Mouse (Mus musculus) left cerebral cortex, postnatal 14 days (tissue): ENCODE data around the gene Kirrel3. TPM values are rescaled to one million over a fixed set of nuclear protein-coding genes. Genes with fewer than 3 reads are reported as not detected.

Experiments
- DNase-seq, 2 experiments: peaks; one replicate each; pipeline ENCODE4 v3.0.0; 2021 to 2022; ENCODE audit warnings: low spot score in 2 of 2, mixed read lengths in 1 of 2
- intact Hi-C: fragments of 180-260 bp; cut with DNase I; formaldehyde crosslinking; loops from one replicate; pipeline ENCODE4 v1.15.1; 2025
- total RNA-seq, 2 experiments: library from RNA; stranded (reverse); gene quantifications; 2 replicates each; pipeline ENCODE4 v1.2.3; 2021

The Kirrel3 gene
- total RNA-seq, 2 experiments from 2014 or later, result 72.5 to 75.9 TPM

DNA sequence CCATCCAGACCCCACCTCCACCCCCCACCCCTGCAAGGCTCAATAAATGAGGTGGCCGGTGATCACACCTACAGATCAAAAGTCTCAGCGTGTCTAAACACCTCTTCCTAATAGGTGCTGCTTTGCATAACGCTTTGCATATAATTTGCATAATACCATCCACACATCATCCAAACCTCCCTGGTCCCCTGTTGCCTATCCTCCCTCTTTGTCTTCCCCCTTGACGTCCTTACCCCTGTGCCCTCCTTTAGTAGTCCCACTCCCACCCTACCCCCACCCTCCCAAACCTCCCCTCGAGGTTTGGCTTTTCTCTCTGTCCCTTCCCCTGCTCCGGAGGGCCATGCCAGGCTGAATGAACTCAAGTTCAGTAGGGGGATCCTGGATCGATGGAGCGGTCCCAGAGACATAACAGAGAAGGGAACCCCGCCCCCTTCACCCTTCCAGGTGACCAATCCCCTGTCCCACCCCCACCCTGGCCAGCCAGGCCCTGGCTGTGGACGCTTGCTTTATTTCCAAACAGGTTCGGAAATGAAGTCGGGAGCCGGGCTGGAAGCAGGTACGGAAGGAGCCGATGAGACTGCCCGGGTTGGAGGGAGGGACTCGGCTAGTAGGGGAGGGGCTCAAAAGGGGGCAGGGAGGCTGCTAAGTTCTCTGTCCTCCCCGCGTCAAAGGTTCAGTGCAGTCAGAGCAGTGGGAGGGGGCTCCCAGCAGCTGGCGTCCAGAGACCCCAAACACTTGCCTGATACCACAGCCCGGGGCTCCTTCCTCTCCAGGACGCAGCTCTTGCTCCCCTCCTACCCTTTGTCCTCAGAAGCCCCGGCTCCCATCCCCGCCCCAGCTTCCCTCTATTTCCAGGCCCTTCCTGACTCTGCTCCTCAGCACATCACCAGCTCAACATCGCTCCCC lies 539.1 kb downstream of the Kirrel3 start:
- intact Hi-C loops, result no loop called here

DNA sequence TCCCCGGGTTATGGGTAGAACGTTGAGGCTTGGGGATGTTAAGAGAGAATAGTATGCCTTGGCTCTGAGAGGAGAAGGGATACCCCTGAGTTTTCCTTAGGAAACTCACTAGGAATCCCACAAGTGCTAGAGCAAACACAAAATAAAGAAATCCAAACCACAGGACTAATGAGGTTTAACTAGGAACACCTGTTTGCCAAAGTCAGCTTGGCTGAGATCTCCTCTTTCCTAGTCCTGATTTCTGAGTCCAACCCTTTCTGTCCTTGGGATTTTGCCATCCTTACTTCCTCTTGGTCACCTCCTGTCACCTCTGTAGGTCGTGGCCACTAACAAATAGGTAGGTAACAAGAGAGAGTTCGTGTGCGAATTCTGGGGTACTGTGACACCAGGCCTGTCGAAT lies 540.6 kb downstream of the Kirrel3 start:
- intact Hi-C loops, result no loop called here
- no peak for DNase-seq

More for the DNA sequence above, 539.1 kb downstream of the Kirrel3 start:
- DNase-seq, result no peak

DNA sequence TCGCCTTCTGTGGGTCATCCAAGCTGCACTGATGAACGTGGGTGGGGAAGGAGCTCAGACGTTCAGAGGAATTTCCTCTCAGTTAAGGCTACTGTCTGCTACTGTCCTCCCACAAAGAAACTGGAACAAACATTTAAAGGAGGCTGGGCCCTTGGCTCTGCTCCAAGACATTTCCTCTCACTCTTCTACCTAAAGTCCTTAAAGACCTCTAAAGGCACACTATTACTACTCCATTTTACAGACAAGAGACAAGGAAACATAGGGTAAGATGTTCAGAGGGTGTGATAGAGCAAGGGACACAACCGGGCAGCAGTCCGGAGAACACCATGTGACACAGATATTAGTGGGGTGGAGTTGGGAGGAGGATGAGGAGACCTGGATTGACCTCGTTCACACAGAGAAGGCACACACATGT lies 541.2 kb downstream of the Kirrel3 start:
- DNase-seq, result peak in 1 of 2 experiments; percentile 45
- intact Hi-C loops, result no loop called here

GRCm38 (mm10) chr9:35027382-35027997 lies 541.8 kb downstream of the Kirrel3 start:
- DNase-seq, result no peak
- intact Hi-C loops, result no loop called here

DNA sequence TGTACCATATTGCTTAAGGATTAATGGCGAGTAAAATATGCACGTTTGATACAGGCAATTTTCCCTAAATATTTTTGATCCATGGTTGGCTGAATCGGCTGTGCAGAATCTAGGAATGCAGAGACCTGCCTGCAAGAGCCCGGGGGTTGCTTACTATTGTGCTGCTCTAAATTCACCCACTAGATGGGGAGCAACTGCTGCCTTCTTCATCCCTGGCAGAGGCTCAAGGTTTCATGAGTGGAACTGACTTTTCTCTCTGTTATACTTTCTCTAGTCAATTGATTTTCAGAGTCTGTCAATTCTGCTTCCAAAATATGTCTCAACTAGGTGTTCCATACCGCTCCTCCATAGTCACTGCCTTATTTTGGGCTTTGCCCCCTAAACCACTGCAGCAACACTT lies 545.1 kb downstream of the Kirrel3 start:
- intact Hi-C loops, result loop anchor here (5.0 to 10.0 kb wide), 2 partner anchors 86 to 504 kb away; partner anchors contain the start of gene St3gal4
- peak; percentile 48 to 53 for DNase-seq

DNA sequence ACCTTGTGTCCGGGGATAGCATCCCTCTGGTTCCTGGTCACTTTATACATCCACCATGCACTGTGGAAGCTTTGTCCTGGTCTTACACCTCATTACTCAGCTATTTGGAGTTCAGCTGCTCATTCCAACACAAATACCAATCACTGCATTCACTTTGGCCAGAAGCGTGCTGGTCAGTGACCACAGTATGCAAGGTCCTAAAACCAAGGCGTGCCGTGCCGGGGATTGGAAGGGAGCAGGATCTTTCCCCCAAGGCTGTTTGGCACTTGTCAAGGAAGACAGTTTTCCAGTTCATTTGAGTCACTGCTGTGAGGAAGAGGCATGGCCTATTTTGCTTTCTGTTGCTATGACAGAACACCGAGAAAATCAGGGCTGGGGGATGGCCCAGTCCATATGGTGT lies 546.8 kb downstream of the Kirrel3 start:
- DNase-seq, result no peak
- intact Hi-C loops, result loop anchor here (2.0 to 10.0 kb wide), 3 partner anchors 85 to 502 kb away; partner anchors contain the start of gene St3gal4

- intact Hi-C loops, result loop anchor here (10.0 kb wide), 1 partner anchor 500 kb away; no protein-coding TSS in a partner anchor
Measured at GRCm38 (mm10) chr9:35035074-35035473, 549.4 kb downstream of the Kirrel3 start.

GRCm38 (mm10) chr9:35038922-35039586 lies 553.4 kb downstream of the Kirrel3 start:
- intact Hi-C loops, result loop anchor here (10.0 kb wide), 1 partner anchor 496 kb away; no protein-coding TSS in a partner anchor
- DNase-seq, result peak in 1 of 2 experiments; percentile 21

More at GRCm38 (mm10) chr9:35035074-35035473, 549.4 kb downstream of the Kirrel3 start:
- no peak for DNase-seq

- intact Hi-C loops, result loop anchor here (10.0 kb wide), 1 partner anchor 495 kb away; no protein-coding TSS in a partner anchor
- DNase-seq, result no peak
Measured at GRCm38 (mm10) chr9:35039846-35040245, 554.2 kb downstream of the Kirrel3 start.

- intact Hi-C loops, result no loop called here
Measured at GRCm38 (mm10) chr9:35041493-35041892, 555.8 kb downstream of the Kirrel3 start.

GRCm38 (mm10) chr9:35043619-35044018 lies 557.9 kb downstream of the Kirrel3 start:
- intact Hi-C loops, result no loop called here

More at GRCm38 (mm10) chr9:35041493-35041892, 555.8 kb downstream of the Kirrel3 start:
- DNase-seq, result no peak

DNA sequence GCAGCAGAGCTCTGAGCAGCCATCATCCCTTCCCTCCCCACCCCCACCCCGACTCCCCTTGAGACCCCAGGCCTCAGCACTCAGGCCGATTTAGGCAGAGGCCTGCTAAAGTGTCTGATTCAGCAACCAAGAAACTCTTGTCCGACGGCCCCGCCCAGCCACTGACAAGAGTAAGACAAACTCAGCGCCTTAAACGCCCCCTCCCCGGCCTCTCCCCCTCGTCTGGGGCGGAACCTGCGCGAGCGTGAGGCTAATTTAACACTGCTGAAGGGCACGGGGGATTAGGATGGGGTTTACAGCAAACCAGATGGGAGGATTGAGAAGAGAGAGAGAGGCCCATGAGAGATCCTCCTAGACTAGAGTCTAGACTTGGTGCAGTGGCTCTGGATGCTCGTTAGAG lies 558.8 kb downstream of the Kirrel3 start:
- intact Hi-C loops, result no loop called here
- no peak for DNase-seq

More at GRCm38 (mm10) chr9:35043619-35044018, 557.9 kb downstream of the Kirrel3 start:
- no peak for DNase-seq

- intact Hi-C loops, result no loop called here
- no peak for DNase-seq
Measured at GRCm38 (mm10) chr9:35045031-35045531, 559.4 kb downstream of the Kirrel3 start.

GRCm38 (mm10) chr9:35045756-35046155 lies 560.1 kb downstream of the Kirrel3 start:
- no peak for DNase-seq
- intact Hi-C loops, result no loop called here

DNA sequence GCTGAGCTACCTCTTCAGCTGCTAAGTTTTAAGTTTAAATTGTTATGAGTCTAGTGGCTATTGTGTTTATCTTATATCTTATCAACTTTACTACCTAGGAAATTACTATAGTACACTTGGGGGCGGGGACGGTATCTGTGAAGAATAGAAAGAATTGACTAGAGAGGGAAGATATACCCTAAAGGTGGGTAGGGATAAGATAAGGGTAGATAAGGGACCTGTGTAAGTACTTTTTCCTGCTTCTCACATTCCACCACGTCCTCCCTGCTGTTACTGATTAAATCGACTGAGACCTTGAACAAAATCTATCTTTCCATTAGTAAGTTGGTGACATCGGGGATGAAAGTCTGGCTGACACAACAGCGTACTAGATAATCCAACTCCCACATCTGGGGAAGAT lies 562.8 kb downstream of the Kirrel3 start:
- DNase-seq, result peak in 1 of 2 experiments; percentile 0
- intact Hi-C loops, result no loop called here

DNA sequence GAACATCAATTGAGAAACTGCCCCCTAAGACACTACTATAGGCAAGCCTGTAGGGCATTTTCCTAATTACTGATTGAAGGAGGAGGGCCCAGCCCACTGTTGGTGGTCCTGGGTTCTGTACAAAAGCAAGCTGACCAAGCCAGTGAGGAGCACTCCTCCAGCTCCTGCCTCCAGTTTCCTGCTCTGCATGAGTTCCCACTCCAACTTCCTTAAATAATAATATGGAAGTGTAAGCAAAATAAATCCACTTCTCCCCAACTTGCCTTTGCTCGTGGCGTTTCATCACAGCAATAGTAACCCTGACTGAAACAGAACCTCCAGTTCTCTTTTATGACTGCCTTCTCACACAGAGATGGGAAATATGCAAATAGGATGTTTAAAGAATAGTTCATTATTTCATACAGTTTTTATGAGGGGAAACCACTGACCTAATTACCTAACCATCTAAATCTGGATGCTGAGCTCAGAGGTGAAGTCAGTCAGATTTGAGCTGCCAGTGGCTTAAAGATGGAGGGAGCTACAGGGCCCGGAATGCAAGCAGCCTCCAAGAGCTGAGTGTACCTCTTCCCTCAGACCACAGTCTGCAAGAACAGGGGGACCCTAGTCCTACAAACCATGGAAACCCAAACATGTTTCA lies 564.3 kb downstream of the Kirrel3 start:
- intact Hi-C loops, result no loop called here
- peak in 1 of 2 experiments; percentile 1 for DNase-seq

DNA sequence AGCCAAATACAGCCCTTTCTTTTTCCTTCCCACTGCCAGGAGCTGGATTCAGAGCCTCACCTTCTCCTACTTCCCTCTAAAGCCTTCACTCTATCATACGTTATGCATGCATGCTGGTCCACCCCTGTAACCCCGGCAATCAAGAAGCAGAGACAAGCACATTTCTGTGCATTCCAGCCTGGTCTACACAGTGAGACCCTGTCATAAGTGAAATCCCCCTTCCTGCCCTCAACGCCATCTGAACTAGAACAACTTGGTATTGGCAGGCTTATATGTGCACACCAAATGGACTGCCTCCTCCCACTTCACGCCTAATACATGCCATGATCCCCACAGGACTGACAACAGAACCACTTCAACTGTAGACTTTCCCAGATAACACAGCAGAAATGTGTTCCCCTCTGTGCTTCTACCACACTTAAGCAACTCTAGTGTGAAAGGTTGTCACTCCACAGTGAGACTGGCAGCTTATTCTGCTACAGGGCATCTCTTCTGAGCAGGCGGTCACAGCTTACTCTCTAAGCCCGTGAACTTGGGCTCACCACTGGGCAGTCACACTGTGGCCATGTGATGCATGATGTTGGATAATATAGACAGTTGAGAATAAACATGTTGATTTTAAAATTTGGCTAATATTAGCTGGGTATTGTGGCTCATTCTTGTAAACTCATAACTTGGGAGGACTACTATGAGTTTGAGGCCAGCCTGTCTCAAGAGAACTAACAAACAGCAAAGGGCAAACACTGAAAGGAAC lies 565.2 kb downstream of the Kirrel3 start:
- DNase-seq, result peak in 1 of 2 experiments; percentile 1
- intact Hi-C loops, result no loop called here

GRCm38 (mm10) chr9:35051666-35052065 lies 566.0 kb downstream of the Kirrel3 start:
- DNase-seq, result no peak

More at GRCm38 (mm10) chr9:35051666-35052065, 566.0 kb downstream of the Kirrel3 start:
- intact Hi-C loops, result no loop called here
